Mouse (Mus musculus) left cerebral cortex, adult 18-20 months (tissue): ENCODE measurements at regions not wholly inside any gene's neighbourhood (a gene's known extent, or its start where the extent isn't known, plus 50 kb on each side); places are given as distances from the start of the nearest gene placed in this dataset.

ENCODE experiments used
- DNase-seq, 2 experiments: peaks; one replicate each; pipeline ENCODE4 v3.0.0; 2021 to 2022; ENCODE audit warnings: low spot score in 2 of 2, mixed read lengths in 1 of 2

DNA sequence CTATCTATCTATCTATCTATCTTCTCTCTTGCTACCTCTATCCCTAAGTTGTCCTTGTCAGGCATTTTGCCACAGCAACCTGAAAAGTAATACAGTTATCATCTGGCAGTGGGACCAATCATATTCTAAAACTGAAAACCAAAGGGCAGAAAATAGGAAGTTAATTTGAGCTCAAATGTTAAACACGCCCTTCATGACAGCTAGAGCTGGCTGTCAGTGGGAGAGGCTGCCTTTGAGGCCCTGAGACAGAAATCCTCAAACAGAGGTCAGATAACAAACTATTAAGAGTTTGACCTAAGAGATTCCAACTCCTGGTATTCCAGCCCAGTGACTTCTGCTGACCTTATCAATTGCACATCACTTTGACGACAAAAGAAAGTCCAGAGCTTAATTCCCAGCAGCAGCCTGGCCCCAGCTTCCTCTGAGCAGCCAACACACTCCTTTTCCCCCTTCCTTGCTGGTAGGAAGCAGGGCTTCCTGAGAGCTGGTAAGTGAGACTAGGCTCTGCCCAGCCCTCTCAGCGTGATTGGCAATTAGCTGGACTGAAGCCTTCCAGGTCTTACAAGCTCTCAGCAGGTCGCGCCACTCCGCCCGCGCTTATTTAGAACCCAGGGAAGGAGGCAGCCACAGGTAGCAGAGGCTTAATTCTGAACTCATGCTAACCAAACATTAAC lies 250.0 kb downstream of the Sec61b start:
- DNase-seq, result no peak

DNA sequence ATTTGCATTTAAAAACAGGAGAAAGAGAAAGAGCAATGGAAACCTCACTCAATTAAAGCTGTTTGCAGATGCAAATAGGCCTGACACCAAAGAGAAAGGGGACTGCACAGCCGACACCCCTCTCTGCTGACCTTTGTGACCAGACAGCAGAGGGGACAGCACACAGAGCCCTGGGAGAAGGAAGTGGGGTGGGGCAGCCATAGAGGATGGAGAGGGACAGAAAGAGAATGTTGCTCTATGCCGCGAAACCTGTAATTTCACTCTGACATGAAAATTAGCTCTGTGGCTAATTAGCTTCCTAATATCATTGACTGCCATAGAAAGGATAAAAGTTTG lies 250.5 kb downstream of the Sec61b start:
- no peak for DNase-seq

DNA sequence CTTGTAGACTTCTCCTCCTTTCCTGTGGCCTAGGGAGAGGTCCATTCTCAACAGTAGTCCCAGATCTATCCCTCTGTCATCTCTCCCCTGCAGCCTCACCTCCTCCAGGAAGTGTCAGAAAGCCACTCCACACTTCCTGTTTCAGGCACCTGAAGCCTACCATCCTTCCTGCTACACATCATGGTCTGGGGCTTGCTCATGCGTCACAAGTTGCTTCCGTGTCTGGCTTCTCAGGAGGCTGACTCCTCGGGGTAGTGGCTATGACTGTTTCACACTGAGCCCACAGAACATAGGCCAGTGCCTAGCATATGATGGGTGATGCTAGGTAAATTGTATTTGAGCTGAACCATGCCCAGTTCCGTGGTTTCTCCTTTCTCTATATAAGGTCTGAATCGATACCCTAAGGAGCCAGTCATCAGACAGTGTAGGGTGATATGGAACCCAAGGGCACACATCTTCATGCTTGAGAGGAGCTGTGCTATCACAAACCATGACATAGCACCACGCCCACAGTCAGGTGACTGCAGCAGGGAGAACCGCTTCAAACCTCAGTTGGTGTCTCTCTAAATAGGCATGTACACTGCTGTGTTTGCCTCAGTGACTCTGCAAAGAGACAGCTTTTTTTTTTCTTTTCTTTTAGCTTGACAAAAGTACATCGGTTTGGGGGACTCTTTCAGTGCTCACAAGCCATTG lies 272.2 kb downstream of the Sec61b start:
- no peak for DNase-seq

DNA sequence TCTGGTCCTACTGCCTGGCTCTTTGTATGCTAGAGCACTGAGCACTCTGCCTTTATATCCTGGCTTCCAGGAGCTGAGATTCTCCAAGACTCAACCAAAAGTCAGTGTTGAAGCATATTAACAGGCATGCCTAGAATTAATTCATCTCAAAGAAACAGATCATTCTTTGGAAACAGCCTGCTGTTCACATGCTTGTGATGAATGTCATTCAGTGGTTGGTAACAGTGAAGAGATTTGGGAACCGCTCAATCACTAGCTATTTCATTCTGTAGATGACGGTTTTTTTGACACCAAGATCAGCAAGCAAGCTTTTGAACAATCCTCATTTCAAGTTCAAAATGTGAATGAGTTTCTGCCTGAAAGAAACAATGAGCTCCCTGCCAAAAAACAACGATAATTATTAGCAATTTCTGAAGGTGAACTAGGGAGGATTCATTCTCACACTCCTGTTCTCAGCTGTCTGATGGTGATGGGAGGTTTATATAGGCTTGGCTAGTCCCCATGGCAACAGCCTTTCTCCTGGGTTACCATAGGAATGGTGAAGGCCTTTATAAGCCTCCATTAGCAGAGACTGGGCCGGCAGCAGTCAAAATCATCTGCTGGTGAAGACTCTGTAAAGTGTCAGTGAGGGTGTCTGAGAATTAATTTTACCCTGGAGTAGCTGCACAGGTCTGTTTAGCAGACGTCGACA lies 272.6 kb upstream of the Nr4a3 start:
- DNase-seq, result no peak

DNA sequence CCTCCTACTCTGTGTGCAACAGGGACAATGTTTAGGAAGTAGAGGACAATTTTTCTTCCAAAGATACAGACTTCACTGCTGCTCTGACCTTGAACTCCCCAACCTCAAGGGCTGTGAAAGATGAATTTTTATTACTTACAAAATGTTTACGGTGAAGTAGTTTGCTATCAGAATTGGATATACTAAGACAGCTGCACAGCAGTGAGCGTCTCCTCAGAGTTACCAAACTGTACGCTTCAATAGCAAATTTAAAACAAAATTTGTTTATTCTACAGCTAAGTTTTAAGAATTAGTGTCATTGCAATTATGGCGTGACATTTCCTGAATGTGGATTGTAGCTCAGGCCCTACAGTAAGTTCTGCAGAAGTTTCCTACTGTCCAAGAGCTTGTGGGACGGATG lies 270.3 kb upstream of the Nr4a3 start:
- no peak for DNase-seq

DNA sequence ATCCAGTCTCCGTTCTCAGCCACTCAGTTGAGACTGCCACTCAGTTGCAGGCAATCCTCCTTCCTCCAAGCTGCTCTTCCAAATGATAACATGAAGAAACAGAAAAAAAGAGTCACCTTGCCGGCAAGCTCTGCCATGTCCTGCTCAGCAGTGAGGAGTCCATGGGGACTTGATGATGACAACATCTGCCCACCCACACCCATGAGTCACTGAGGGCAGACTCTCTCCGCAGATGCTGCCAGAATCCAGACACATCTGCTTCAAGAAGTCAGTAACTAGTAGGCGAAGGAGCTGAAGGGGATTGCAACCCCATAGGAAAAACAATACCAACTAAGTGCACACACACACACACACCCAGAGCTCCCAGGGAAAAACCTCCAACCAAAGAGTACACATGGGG lies 263.9 kb upstream of the Nr4a3 start:
- DNase-seq, result no peak

DNA sequence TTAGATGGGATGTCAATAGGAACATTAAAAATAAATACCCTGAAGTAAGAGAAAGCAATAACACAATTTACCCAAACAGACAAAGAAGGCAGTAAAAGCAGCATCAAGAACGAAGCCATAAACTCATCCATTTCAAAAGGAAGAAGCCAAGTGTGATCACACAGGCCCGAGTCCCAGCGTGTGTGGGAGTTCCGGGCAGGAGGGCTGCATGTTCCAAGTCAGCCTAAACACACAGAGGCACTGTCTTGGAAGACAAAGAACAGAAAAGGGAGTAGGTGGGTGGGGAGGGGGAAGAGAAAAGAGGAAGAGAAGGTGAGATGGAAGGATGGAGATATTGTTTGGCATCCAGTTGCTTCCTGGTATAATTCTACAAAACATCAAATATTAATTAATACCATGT lies 248.0 kb upstream of the Nr4a3 start:
- peak; percentile 14 to 25 for DNase-seq

DNA sequence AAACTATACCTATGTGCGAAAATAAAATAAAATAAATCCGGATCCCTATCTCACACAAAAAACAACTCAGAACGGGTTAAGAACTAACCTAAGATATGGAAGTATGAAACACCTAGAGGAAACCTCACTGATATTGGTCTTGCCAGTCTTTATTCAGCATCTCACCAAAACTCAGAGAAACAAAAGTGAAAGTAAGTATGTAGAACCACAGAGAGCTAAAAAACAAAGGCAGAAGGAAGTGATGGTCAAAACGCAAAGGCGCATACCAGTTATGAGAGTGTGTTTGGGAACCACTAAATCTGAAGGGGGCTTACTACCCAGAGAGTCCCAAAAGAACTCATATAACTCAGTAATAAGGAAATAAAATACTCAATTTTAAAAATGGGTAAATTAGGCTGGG lies 245.8 kb upstream of the Nr4a3 start:
- DNase-seq, result no peak

DNA sequence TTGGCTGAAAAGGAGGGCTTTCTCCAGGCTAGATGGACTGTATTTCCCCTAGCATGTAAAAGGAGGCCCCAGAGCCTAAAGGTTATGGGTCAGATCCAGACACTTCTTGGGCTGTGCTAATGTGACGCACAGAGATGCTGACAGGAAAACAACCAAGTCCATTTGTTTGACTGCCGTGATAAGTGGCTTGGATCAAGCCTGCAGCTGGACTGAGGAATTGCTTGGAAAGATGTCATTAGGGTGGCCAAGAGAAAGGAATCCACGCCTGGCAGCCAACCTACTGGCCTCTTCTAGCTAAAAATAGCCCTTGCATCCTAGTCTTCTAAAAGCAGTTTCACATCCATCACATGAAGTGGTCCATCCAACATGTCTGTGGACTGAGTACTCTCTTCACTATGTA lies 241.8 kb upstream of the Nr4a3 start:
- no peak for DNase-seq

DNA sequence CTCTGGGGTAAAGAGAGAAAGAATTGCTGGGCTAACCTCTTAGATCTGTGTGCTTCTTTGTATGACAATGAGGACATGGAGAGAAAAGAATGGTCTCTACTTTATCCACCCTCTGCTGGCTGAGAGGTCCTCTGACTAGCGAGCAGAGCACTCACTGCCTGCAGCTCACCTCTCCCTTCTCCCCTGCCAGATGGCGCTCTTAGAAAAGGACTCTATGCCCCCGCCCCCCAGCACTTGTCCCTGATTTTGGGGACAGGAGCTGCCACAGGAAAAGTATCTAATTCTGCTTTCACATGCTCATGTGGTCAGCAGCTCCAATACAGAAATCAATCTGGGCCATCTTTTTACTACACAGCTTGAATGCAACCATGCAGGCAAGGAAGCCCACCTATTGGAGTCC lies 237.1 kb upstream of the Nr4a3 start:
- DNase-seq, result no peak

DNA sequence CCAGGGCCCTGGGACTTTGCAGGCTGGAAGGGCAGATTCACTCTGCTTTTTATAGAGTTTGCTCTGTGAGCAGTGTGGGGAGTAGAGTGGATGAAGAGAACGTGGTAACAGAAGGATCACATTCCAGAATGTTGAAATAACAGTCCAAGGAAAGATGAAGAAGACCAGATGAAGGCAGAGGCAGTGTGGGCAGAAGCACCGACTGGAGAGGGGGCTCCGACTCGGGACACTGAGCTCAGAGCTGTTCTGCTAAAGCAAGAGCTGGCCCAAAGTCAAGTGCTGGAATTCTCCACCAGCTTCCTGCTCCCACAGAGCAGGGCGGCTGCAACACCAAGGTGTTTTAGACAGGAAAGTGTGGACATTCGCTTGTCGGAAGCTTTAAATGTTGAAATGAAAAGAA lies 230.9 kb upstream of the Nr4a3 start:
- peak; percentile 24 to 32 for DNase-seq

DNA sequence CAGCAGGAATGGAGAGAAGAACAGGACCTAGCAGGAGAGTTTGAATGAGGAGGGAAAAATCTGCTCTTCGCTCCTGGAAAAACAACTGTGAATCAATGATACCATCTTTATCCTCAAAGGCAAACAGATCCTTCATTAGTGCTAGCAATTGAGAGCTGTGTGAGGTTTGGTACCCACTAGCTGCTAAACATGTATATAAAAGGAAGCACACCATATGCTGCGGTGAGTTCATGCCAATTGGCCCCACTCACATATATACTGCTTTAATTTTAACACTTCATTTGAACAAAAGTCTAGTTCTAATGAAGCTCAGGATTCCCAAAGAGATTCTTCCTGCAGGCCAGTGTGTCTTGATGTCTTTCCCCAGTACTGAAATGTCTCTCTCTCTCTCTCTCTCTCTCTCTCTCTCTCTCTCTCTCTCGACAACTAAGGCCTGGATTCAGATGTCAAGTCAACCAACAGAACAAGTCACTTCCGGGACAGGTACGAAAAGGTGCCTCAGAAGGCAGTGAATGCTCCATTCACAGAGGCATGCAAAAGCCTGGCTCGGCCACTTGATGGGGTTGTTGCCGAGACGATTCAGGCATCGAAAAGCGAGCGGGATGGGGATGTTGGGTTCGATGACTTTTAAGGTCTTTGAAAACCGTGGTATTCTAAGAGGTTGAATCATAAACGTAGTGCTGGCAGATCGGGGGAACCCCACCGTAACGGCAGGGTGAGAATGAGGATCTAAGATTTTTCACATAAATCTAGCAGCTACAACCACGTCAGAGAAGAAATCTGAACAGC lies 226.4 kb upstream of the Nr4a3 start:
- peak; percentile 29 to 43 for DNase-seq

DNA sequence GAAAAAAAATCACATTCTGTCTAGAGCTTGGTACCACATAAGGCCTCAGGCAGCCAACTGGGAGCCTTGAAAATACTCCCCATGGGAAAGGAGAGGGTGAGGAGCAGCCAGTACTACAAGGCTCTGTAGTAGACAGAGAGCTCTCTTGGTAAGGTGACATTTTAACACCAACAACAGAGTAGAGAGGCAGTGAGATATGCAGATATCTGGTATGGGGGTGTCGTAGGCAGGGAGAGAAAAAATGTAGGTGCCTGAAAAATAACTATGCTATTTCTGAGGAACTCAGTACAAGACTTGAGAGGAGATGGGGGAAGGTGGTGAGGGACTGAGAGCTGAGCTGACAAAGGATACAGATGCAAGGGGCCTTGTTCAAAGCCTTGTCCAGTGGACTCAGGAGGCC lies 224.4 kb upstream of the Nr4a3 start:
- peak; percentile 8 to 41 for DNase-seq

DNA sequence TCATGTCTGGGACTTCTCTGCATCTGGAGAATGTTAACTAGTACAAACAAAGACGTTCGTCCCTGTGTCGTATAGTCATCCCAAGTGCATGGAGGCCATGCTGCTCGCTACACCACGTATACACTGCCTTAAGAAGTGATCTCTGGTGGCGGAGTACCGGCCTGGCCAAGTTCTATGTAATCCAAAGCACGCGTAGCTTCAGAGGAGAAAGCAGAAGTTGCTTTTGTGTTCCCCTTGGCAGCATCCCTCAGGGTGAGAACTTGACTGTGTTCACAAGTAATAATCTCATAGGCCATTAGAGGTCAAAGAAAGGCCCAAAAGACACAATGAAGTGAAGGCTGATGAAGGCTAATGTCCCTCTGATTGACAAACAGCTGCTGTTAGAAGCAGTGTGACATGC lies 221.7 kb upstream of the Nr4a3 start:
- no peak for DNase-seq

DNA sequence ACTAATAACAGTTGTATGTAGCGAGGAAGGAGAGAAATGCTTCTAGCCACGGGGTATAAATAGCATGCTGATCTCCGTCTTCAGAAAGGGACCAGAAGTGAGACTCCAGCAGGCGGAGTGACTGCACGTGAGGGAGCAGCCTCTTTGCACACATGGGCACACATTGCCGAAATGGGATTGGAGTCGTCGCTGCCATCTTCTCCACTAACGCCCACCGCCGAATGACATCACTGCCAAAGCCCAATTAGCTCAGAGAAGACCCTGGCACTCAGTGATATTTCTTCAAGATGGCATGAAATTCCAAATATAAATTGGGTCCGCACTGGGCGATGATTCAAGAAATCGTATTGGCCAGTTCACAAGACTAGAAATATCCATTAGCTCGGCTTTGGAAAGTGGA lies 220.9 kb upstream of the Nr4a3 start:
- no peak for DNase-seq

DNA sequence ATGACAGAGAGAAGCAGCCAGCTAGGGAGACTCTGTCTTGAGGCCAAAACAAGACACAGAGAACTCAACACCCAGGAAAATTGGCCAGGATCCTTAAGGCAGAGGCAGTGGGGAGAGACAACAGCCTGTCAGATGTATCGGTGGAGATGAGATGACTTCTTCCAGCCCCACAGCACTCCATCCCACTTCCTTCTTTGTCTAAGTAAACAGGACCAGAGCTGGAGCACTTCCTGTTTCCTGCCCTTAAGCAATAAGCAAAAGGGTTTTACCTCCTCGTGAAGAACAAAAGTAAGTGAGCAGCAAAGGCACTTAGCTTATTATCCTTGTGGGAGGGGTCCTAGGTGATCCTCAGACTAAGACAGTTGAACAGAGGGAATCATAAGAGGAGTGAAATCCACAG lies 212.0 kb upstream of the Nr4a3 start:
- DNase-seq, result no peak

DNA sequence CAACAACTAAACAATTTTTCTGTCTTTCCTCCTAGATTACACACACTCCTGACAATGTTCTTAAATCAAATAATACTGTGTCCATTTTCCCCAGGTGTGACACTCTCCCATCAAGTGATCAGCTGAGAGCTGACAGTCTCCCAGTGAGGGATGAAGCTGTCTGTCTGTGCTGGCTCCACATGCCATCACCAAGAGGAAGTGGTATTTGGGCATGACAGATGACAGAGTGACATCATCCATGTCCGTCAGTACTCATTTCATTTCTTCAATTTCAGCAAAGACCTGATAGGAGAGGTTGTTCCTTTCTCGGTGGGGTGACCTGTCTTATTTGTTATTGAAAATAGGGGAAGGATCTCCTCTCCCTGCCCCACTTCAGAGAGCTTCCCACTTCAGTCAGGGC lies 206.5 kb upstream of the Nr4a3 start:
- no peak for DNase-seq

DNA sequence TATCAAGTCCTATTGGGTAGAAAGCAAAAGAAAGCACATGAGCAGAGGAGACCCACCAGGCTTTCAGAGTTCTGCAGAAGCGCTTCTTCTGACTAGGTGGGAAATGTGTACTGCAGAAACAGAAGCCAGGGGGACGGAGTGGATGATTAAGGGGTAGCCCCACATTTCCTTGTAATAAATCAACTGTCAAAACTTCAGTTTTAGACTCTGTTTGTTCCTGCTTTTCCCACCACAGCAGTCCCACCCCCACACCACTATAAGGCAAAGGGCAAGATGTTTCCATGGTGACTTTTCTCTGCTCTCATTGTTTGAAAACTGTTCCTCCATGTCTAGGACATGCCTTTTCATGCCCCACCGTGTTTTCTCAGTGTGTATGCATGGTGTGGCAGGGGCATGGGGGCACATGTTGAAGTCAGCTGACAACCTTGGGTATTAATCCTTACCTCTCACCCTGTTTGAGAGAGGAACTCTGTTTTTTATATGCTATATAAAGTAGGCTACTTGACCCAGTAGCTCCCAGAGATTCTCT lies 202.8 kb upstream of the Nr4a3 start:
- no peak for DNase-seq

DNA sequence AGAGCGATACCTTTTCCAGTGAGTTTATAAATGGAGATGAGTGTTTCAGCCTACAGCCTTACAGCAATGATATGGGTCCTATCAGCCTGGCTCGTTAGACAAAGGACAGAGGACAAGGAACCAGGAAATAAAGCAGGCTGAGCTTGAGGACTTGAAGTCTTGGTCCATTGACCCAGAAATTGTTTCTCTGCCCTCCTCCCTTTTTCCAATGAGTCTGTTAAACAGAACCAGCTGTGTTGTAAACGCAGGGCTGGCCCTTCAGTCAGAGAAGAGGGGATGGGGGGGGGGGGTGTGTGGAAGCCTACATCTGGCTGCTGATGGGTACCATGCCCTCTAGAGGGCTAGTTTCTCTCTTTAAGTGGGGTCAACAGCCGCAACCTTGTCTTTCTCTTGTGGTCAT lies 199.7 kb upstream of the Nr4a3 start:
- no peak for DNase-seq

DNA sequence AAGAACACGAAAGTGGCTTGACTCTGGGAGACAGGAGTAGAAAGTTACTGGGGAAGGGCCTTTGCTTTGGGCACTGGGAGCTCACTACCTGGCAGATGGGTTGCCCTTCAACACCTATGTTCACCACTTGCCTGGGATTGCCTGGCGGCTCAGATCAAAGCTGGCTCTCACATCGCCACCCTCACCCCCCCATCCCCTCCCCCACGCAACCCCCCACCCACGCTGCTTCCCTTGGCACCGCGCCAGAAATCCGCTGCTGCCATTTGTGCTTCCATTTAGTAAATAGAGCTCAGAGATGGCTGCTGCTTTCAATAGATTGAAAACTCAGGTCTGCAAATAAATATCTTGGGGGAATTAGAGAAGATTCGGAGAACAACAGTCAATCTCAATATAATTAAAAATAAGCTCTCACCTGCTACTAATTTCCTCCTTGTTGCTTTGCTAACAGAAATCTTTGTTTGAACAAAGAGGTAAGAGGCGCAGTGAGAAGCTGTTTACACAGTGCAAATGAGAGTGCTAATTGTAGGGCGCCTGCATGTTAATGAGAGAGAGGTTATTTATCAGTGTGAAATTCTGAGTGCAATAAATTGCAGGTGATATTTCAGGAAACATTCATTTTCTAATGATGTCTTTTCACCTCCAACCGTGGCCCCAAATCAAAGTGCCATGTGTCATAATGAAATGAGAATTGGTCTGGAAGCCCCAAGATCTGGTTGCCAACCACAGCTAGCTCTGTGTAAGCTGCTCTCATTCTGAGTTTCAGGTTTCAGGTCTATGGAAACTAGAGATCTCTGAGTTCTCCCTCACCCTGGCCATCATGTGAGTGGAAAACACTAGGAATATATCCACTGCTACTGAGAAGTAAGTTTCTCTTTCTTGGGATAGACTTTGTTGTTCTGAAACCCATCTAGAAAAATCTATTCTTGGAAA lies 198.3 kb upstream of the Nr4a3 start:
- no peak for DNase-seq

DNA sequence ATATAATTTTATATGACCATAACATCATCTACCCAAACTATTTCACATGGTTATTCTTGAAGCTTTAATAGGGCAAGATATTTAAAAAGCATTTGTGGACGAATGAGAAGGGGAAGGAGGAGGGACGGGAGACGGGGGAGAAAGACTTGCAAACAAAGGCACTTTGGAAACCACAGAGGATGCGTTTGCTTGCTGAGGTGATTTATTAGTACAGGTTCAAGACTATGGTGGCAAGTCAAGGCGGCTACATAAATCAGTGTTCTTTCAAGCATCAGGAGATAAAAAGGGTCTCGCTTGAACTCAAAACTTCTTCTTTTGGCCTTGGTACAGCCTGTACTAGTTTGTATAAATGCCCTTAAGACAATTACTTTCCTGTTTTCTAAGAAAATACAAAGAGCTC lies 183.8 kb upstream of the Nr4a3 start:
- DNase-seq, result no peak
